Mouse (Mus musculus): ENCODE measurements around the gene Hoxa4. TPM values are rescaled to one million over a fixed set of nuclear protein-coding genes. Genes with fewer than 3 reads are reported as not detected.

The Hoxa4 gene
- polyA plus RNA-seq, 1 experiment from 2014 or later = 1.8 TPM

DNA sequence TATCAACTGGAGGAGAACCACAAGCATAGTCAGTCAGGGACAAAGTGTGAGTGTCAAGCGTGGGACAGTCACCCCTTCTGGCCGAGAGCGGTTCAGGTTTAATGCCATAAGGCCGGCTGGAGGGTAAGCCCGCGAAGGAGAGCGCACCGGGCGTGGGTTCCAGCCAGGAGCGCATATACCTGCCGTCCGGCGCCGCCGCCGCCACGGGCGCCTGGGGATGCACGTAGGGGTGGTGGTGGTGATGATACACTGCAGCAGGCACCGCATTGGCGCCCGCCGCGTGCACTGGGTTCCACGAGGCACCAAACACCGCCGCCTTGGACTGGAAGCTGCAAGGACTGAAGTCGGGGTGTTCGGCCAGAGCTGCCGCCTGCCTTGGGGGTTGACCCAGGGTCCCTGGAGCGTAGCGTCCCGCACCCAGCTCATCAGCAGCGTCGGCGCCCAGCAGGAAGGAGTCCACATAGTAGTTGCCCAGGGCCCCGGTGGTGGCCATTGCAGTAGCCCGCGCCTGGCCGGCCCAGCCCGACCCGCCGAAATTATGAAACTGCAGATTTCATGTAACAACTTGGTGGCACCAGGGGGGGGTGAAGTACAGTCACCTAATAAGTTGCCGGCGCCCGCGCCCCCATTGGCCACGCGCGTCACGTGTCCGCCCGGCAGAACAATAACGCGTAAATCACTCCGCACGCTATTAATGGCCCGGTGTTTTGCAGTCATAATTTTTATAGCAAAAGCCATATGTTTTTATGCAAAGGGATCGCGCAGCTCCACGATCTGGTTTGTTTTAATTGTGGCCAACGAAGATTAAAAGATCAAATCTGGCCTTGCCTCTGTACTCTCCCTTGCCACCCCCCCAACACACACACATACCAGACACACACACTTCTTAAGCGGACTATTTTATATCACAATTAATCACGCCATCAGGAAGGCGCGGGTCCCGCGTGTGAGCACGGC is 34.3 kb upstream of the Hoxa4 start:
- H3K4me1 ChIP-seq = peaks cover 28% of the 10 kb centered on the region
- peak overlapping the region; percentile 90 for H3K4me3 ChIP-seq
- WGBS = under 1% methylated on average over 69 of the region's 69 CpGs
- peak; percentile 96 for DNase-seq (ENCODE audit: low spot score)
- peak overlapping the region; percentile 99 for H3K27ac ChIP-seq
- H3K36me3 ChIP-seq = peaks cover 53% of the 10 kb centered on the region
- H3K27me3 ChIP-seq (ENCODE audit: low read depth, poor library complexity, severe bottlenecking) = peaks cover 34% of the 10 kb centered on the region
- H3K9me3 ChIP-seq (replicated peaks) = no peaks in the 10 kb centered on the region

DNA sequence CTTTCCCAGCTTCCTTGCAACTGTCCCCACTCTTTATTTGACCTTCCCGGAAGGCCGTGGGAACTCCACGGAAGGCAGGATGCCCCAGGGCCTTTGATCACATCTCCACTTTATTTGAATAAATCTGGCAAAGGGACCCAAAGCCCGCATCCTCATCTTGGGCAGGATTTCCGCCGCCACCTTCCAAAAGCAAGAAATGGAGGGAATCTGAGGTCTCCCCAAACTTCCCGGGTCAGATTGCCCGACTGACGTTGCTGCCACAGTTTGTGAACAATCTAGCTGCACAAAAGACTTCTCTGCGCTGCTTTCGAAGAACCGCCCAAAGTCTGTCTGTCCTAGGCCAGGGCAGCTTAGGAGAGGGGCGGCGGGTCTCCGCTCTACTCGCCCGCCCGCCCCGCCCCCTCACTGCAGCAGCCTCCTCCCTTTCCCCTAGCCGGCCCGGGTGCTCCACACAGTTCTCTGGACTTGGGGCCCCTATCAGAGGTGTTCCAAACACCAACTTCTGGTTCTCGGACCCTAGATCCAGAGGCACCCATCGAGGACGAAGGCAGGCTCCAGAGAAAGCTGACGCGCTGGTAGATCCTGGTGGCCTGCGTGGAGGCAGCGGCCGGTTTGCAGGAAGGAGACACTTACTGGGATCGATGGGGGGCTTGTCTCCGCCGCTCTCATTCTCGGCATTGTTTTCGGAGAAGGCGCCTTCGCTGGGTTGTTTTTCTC is 33.5 kb upstream of the Hoxa4 start:
- Histone ChIP-seq H3K4me3 (peak overlapping the region; percentile 90), H3K27ac (peak overlapping the region; percentile 99), H3K9me3 (replicated peaks) (no peaks in the 10 kb centered on the region), H3K27me3 (ENCODE audit: low read depth, poor library complexity, severe bottlenecking) (peaks cover 28% of the 10 kb centered on the region; the same call in 1 of the 2 replicates), H3K4me1 (peaks cover 32% of the 10 kb centered on the region), H3K36me3 (peaks cover 45% of the 10 kb centered on the region)
- WGBS = under 1% methylated on average over 36 of the region's 36 CpGs
- DNase-seq (ENCODE audit: low spot score) = no peak

DNA sequence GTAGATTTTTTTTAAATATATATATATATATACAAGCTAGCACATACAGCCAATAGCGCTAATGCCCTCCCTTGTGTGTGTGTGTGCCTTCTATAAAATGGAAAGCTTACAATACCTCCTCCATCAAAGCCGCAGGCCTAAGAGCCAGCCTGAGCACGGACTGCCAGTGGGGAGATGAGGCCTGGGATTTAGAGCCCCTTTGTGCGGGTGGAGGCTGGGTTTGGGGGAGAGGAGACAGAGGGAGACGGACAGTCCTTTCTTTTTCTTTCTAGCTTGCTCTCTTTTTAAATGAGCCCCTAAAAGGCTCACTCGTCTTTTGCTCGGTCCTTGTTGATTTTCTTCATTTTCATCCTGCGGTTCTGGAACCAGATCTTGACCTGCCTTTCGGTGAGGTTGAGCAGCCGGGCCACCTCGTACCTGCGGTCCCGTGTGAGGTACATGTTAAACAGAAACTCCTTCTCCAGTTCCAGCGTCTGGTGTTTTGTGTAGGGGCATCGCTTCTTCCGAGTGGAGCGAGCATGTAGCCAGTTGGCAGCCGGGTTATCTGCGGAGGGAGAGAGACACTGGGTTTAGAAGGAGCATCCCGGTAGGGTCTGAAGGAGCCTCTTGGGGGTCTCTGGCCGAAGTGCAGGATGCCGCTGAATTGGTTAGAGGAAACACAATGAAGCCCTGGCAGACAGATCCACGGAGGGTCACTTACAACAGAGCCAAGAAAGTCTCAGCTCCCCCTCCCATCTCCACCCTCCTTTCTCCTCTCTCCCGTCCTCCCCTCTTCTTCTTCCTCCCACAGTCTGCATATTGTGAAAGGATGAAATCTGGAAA is 32.6 kb upstream of the Hoxa4 start:
- DNase-seq (ENCODE audit: low spot score) = no peak
- H3K4me3 ChIP-seq = peak overlapping the region; percentile 90
- H3K27ac ChIP-seq = peak overlapping the region; percentile 99
- H3K4me1 ChIP-seq = peaks cover 41% of the 10 kb centered on the region
- H3K9me3 ChIP-seq (replicated peaks) = no peaks in the 10 kb centered on the region
- WGBS = 1% methylated on average over 24 of the region's 24 CpGs
- peaks cover 22% of the 10 kb centered on the region; the same call in 1 of the 2 replicates for H3K27me3 ChIP-seq (ENCODE audit: low read depth, poor library complexity, severe bottlenecking)
- H3K36me3 ChIP-seq = peaks cover 36% of the 10 kb centered on the region

DNA sequence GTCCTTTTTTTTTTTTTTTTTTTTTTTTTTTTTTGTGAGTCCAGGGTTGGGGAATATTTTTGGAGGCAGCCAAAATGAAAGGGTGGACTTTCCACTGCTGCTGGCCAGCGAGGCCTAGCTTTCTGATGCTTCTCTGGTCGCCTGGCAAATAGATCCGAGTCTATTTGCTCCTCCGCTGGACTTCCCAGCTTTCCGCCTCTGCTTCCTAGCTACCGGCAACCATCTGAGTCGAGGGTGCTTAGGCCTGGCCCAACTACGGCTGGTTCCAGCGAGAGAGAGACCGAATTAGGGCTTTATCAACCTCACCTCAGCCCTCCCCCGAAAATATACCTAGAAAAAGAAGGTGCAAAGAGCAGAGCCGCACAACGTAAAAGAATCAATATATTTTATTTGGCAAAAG is 31.2 kb upstream of the Hoxa4 start:
- peak; percentile 60 for DNase-seq (ENCODE audit: low spot score)
- H3K36me3 ChIP-seq = peaks cover 30% of the 10 kb centered on the region
- peak overlapping the region; percentile 99 for H3K27ac ChIP-seq
- WGBS = 6% methylated on average over 13 of the region's 13 CpGs
- no peaks in the 10 kb centered on the region for H3K9me3 ChIP-seq (replicated peaks)
- H3K27me3 ChIP-seq (ENCODE audit: low read depth, poor library complexity, severe bottlenecking) = peaks cover 33% of the 10 kb centered on the region; the same call in 1 of the 2 replicates
- peak overlapping the region; percentile 90 for H3K4me3 ChIP-seq
- H3K4me1 ChIP-seq = peaks cover 55% of the 10 kb centered on the region

DNA sequence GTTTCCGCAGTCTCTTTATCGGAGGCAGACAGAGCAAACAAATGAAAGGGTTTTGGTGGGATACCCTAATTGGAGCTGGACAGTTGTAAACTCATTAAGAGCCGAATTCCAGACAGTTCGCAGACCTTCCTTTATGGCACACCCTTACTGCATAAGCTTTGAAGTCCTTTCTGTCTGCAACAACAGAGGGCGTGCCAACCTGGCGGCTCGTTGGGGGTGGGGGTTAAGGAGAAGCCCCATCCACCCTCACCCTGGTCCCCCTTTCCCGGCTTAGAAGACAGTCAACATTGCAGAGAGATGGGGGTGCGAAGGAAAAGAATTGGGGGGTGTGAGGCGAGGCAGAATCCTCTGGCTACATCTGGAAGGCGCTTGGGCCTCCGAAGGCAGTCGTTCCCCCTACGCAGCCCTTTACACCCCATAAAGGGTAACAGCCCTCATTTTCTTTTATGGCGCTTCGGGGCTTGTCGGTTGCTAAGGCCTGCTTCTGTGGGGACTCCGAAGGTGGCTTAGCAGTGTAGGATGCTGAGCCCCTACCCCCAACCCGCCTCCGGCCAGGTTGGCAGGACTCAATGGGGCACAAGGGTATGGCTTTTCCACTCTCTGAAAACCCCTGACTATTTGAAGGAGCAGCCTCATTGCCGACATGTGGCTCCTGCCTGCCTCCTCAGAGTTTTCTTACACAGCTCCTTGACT is 30.6 kb upstream of the Hoxa4 start:
- peaks cover 30% of the 10 kb centered on the region for H3K36me3 ChIP-seq
- H3K4me3 ChIP-seq = peak overlapping the region; percentile 90
- H3K27me3 ChIP-seq (ENCODE audit: low read depth, poor library complexity, severe bottlenecking) = peaks cover 36% of the 10 kb centered on the region; the same call in 1 of the 2 replicates
- H3K9me3 ChIP-seq (replicated peaks) = no peaks in the 10 kb centered on the region
- 2% methylated on average over 21 of the region's 21 CpGs for WGBS
- peak; percentile 87 for DNase-seq (ENCODE audit: low spot score)
- peaks cover 57% of the 10 kb centered on the region for H3K4me1 ChIP-seq
- peak overlapping the region; percentile 99 for H3K27ac ChIP-seq

DNA sequence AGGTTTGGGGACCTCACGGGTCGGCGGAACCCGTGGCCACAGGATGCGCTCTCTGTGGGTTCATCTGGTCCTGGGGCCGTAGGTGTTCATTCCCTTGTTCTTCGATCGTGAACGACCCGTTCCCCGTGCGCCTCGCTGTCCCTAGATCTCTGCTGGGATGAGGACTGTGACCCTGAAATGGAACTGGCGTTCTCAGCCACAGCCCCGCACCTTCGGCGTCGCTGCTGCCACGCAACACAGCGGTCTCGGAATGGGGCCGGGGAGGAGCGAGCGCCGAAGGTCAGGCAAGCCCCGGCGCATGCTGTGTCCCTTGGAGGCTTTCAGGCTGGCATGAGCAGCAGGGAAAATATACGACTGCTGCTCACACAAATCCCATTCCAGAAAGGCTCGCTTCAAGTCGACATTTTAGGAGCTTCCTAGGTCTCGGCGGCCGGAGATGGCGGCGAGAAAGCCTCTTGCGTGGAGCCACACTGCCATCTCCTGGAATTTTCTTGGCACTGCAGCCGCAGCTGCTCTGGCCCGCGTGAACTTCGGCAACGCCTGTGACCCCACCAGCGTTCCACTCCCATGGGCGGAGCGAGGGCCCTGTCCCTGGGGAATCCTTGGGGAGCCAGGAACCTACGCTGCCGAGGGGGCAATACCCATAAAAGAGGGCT is 29.9 kb upstream of the Hoxa4 start, which contains the start of gene Hoxa7:
Gene Hoxa7, minus strand, starts transcription at position 518 of the 656 bp plus-strand sequence.
- peak; percentile 97 for DNase-seq (ENCODE audit: low spot score)
- no peaks in the 10 kb centered on the region for H3K9me3 ChIP-seq (replicated peaks)
- WGBS = under 1% methylated on average over 46 of the region's 46 CpGs
- H3K4me1 ChIP-seq = peaks cover 58% of the 10 kb centered on the region
- H3K4me3 ChIP-seq = peak within 1 kb of the TSS; percentile 90
- H3K27me3 ChIP-seq (ENCODE audit: low read depth, poor library complexity, severe bottlenecking) = peaks cover 36% of the 10 kb centered on the region; the same call in 1 of the 2 replicates
- H3K36me3 ChIP-seq = peaks cover 30% of the 10 kb centered on the region
- peak within 1 kb of the TSS; percentile 99 for H3K27ac ChIP-seq

DNA sequence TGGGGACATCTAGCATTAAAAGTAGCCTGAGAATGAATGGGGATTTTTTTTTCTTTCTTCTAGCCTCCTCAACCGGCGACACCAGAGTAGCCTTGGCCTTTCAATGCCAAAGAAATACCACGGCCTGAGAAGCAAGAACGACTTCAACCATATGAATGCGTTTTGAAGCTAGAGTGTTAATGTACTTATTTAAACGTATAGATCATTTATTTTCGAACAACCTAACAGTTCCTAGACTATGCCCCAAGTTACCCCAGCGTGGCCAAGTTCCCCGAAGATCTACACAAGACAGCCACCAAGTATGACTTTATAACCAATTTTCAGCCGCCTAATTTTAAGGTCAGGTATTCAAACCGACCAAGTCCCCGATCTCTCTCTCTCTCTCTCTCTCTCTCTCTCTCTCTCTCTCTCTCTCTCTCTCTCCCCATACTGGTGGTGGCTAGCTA is 29.3 kb upstream of the Hoxa4 start:
- Histone ChIP-seq H3K36me3 (peaks cover 30% of the 10 kb centered on the region), H3K27me3 (ENCODE audit: low read depth, poor library complexity, severe bottlenecking) (peaks cover 37% of the 10 kb centered on the region; the same call in 1 of the 2 replicates), H3K4me1 (peaks cover 63% of the 10 kb centered on the region), H3K9me3 (replicated peaks) (no peaks in the 10 kb centered on the region), H3K4me3 (peak overlapping the region; percentile 90), H3K27ac (peak overlapping the region; percentile 99)
- 3% methylated on average over 12 of the region's 12 CpGs for WGBS
- DNase-seq (ENCODE audit: low spot score) = no peak

- WGBS = 6% methylated on average over 32 of the region's 32 CpGs
- Histone ChIP-seq H3K27ac (peak overlapping the region; percentile 99), H3K36me3 (peaks cover 25% of the 10 kb centered on the region), H3K4me1 (peaks cover 65% of the 10 kb centered on the region), H3K4me3 (peak overlapping the region; percentile 90), H3K27me3 (ENCODE audit: low read depth, poor library complexity, severe bottlenecking) (peaks cover 36% of the 10 kb centered on the region), H3K9me3 (replicated peaks) (no peaks in the 10 kb centered on the region)
- peak; percentile 73 for DNase-seq (ENCODE audit: low spot score)
Observed at GRCm38 (mm10) chr6:52220003-52220864, 28.7 kb upstream of the Hoxa4 start.

- H3K36me3 ChIP-seq = peaks cover 21% of the 10 kb centered on the region
- peaks cover 74% of the 10 kb centered on the region for H3K4me1 ChIP-seq
- peak overlapping the region; percentile 90 for H3K4me3 ChIP-seq
- peak; percentile 60 for DNase-seq (ENCODE audit: low spot score)
- peaks cover 40% of the 10 kb centered on the region for H3K27me3 ChIP-seq (ENCODE audit: low read depth, poor library complexity, severe bottlenecking)
- WGBS = 13% methylated on average over 9 of the region's 9 CpGs
- no peaks in the 10 kb centered on the region for H3K9me3 ChIP-seq (replicated peaks)
- H3K27ac ChIP-seq = peak overlapping the region; percentile 99
Observed at GRCm38 (mm10) chr6:52219234-52219942, 27.8 kb upstream of the Hoxa4 start.

- Histone ChIP-seq H3K4me1 (peaks cover 81% of the 10 kb centered on the region), H3K36me3 (peaks cover 15% of the 10 kb centered on the region; the same call in 1 of the 2 replicates), H3K27me3 (ENCODE audit: low read depth, poor library complexity, severe bottlenecking) (peaks cover 44% of the 10 kb centered on the region), H3K9me3 (replicated peaks) (no peaks in the 10 kb centered on the region), H3K4me3 (peak overlapping the region; percentile 90), H3K27ac (peak overlapping the region; percentile 99)
- 4% methylated on average over 14 of the region's 14 CpGs for WGBS
- DNase-seq (ENCODE audit: low spot score) = peak; percentile 66
Observed at GRCm38 (mm10) chr6:52218643-52219215, 27.2 kb upstream of the Hoxa4 start.

Measured in limb, embryonic 10.5 days (tissue).